Mouse (Mus musculus) MEL (cell line): ENCODE data around the gene Arid1b. TPM values are rescaled to one million over a fixed set of nuclear protein-coding genes. Genes with fewer than 3 reads are reported as not detected.

Experiments
- DNase-seq: peaks from one replicate; pipeline ENCODE4 v3.0.0; 2011; ENCODE audit warnings: low read depth, low spot score
- H3K27ac ChIP-seq: 2 replicates; pipeline ENCODE4 v1.5.1; 2012; ENCODE audit warnings: low read depth, mild to moderate bottlenecking, control low read depth, low read length, moderate library complexity; ENCODE audit not compliant: control insufficient read depth
- H3K27me3 ChIP-seq, 2 experiments: fragments of 150-350 bp in 1 of 2; sonication (generic) in 1 of 2; 2 replicates each; pipeline ENCODE4 v1.6.1; 2012; ENCODE audit warnings: low read length in 2 of 2, mild to moderate bottlenecking in 2 of 2, improper control_type of control experiment in 1 of 2, moderate library complexity in 1 of 2; ENCODE audit not compliant: insufficient read depth in 2 of 2, control insufficient read depth in 1 of 2
- H3K36me3 ChIP-seq, 2 experiments: 2 replicates each; pipeline ENCODE4 v1.6.1; 2012 to 2014; ENCODE audit warnings: low read length in 2 of 2, improper control_type of control experiment in 1 of 2, inconsistent platforms in 1 of 2, mild to moderate bottlenecking in 1 of 2; ENCODE audit not compliant: insufficient read depth in 2 of 2, control insufficient read depth in 1 of 2
- H3K4me1 ChIP-seq, 2 experiments: fragments of 150-350 bp in 1 of 2; sonication (generic) in 1 of 2; 2 replicates each; pipeline ENCODE4 v1.6.1; 2012; ENCODE audit warnings: low read length in 2 of 2, improper control_type of control experiment in 1 of 2, mild to moderate bottlenecking in 1 of 2; ENCODE audit not compliant: insufficient read depth in 2 of 2, control insufficient read depth in 1 of 2
- H3K4me3 ChIP-seq, 2 experiments: fragments of 150-350 bp in 1 of 2; sonication (generic) in 1 of 2; 2 replicates each; pipeline ENCODE4 v1.5.1; 2012; ENCODE audit warnings: low read depth in 2 of 2, low read length in 2 of 2, mild to moderate bottlenecking in 2 of 2, moderate library complexity in 2 of 2, control low read depth in 1 of 2, improper control_type of control experiment in 1 of 2; ENCODE audit not compliant: control insufficient read depth in 1 of 2, insufficient read depth in 1 of 2
- H3K79me2 ChIP-seq: 2 replicates; pipeline ENCODE4 v1.6.1; 2012; ENCODE audit warnings: mild to moderate bottlenecking, low read length, moderate library complexity; ENCODE audit not compliant: control insufficient read depth, poor library complexity, insufficient read depth
- H3K9ac ChIP-seq: 2 replicates; pipeline ENCODE4 v1.6.1; 2012; ENCODE audit warnings: low read depth, mild to moderate bottlenecking, control low read depth, low read length, moderate library complexity; ENCODE audit not compliant: control insufficient read depth, poor library complexity, severe bottlenecking
- H3K9me3 ChIP-seq: fragments of 150-350 bp; sonication (generic); replicated peaks from 2 replicates; pipeline ENCODE4 v1.6.1; 2012; ENCODE audit warnings: mild to moderate bottlenecking, low read length, improper control_type of control experiment, moderate library complexity; ENCODE audit not compliant: insufficient read depth
- BHLHE40 ChIP-seq: IDR thresholded peaks from 2 replicates; pipeline ENCODE4 v1.6.1; 2012; ENCODE audit warnings: low read depth, mild to moderate bottlenecking, inconsistent platforms, low read length, improper control_type of control experiment, borderline replicate concordance
- CHD1 ChIP-seq: IDR thresholded peaks from 2 replicates; pipeline ENCODE4 v1.6.1; 2012; ENCODE audit warnings: low read depth, mild to moderate bottlenecking, inconsistent platforms, low read length, improper control_type of control experiment
- CHD2 ChIP-seq: IDR thresholded peaks from 2 replicates; pipeline ENCODE4 v1.6.1; 2011; ENCODE audit warnings: low read length, improper control_type of control experiment
- CTCF ChIP-seq, 3 experiments: IDR thresholded peaks in 2 of 3; conservative IDR thresholded peaks in 1 of 3; 2 replicates each; pipeline ENCODE4 v1.5.1; 2011 to 2012; ENCODE audit warnings: low read length in 3 of 3, low read depth in 2 of 3, mild to moderate bottlenecking in 2 of 3, improper control_type of control experiment in 1 of 3, inconsistent platforms in 1 of 3, mixed read lengths in 1 of 3, moderate library complexity in 1 of 3; ENCODE audit not compliant: control insufficient read depth in 1 of 3, insufficient read depth in 1 of 3, poor library complexity in 1 of 3, severe bottlenecking in 1 of 3
- E2F4 ChIP-seq: IDR thresholded peaks from 2 replicates; pipeline ENCODE4 v1.6.1; 2011; ENCODE audit warnings: low read depth, low read length, improper control_type of control experiment, borderline replicate concordance
- ELF1 ChIP-seq: IDR thresholded peaks from 2 replicates; pipeline ENCODE4 v1.6.1; 2014; ENCODE audit warnings: low read depth, mild to moderate bottlenecking, inconsistent platforms, low read length, improper control_type of control experiment, moderate library complexity
- EP300 ChIP-seq, 2 experiments: IDR thresholded peaks; 2 replicates each; pipeline ENCODE4 v1.6.1; 2011; ENCODE audit warnings: improper control_type of control experiment in 2 of 2, low read length in 2 of 2, low read depth in 1 of 2, mild to moderate bottlenecking in 1 of 2
- ETS1 ChIP-seq: IDR thresholded peaks from 2 replicates; pipeline ENCODE4 v1.6.1; 2012; ENCODE audit warnings: low read depth, mild to moderate bottlenecking, inconsistent platforms, low read length, improper control_type of control experiment, moderate library complexity
- HCFC1 ChIP-seq: IDR thresholded peaks from 2 replicates; pipeline ENCODE4 v1.6.1; 2012; ENCODE audit warnings: low read depth, mild to moderate bottlenecking, inconsistent platforms, low read length, improper control_type of control experiment, moderate library complexity
- JUND ChIP-seq: IDR thresholded peaks from 2 replicates; pipeline ENCODE4 v1.6.1; 2011; ENCODE audit warnings: low read depth, mild to moderate bottlenecking, improper control_type of control experiment, low read length
- MAFK ChIP-seq: IDR thresholded peaks from 2 replicates; pipeline ENCODE4 v1.6.1; 2011; ENCODE audit warnings: low read depth, mild to moderate bottlenecking, low read length, improper control_type of control experiment, borderline replicate concordance
- MEF2A ChIP-seq: IDR thresholded peaks from 2 replicates; pipeline ENCODE4 v1.6.1; 2014; ENCODE audit warnings: low read depth, mild to moderate bottlenecking, inconsistent platforms, low read length, improper control_type of control experiment; ENCODE audit not compliant: poor library complexity, insufficient replicate concordance, severe bottlenecking; ENCODE audit errors: extremely low read depth
- MXI1 ChIP-seq: IDR thresholded peaks from 2 replicates; pipeline ENCODE4 v1.6.1; 2011; ENCODE audit warnings: mild to moderate bottlenecking, low read depth, low read length, improper control_type of control experiment
- NELFE ChIP-seq: IDR thresholded peaks from 2 replicates; pipeline ENCODE4 v1.6.1; 2011; ENCODE audit warnings: low read depth, low read length, improper control_type of control experiment
- NRF1 ChIP-seq: IDR thresholded peaks from 2 replicates; pipeline ENCODE4 v1.6.1; 2014; ENCODE audit warnings: low read depth, mild to moderate bottlenecking, inconsistent platforms, low read length, improper control_type of control experiment, moderate library complexity; ENCODE audit not compliant: poor library complexity, insufficient read depth, severe bottlenecking
- POLR2A ChIP-seq, 2 experiments: IDR thresholded peaks; 2 replicates each; pipeline ENCODE4 v1.6.1; 2011 to 2012; ENCODE audit warnings: low read length in 2 of 2, mild to moderate bottlenecking in 2 of 2, control low read depth in 1 of 2, improper control_type of control experiment in 1 of 2, low read depth in 1 of 2, moderate library complexity in 1 of 2; ENCODE audit not compliant: control insufficient read depth in 1 of 2, insufficient read depth in 1 of 2, poor library complexity in 1 of 2
- POLR2AphosphoS2 ChIP-seq: IDR thresholded peaks from 2 replicates; pipeline ENCODE4 v1.6.1; 2011; ENCODE audit warnings: low read length, improper control_type of control experiment
- RAD21 ChIP-seq: IDR thresholded peaks from 2 replicates; pipeline ENCODE4 v1.6.1; 2011; ENCODE audit warnings: mild to moderate bottlenecking, low read depth, low read length, improper control_type of control experiment
- SIN3A ChIP-seq: IDR thresholded peaks from 2 replicates; pipeline ENCODE4 v1.6.1; 2012; ENCODE audit warnings: low read length, improper control_type of control experiment, inconsistent platforms
- SMC3 ChIP-seq: IDR thresholded peaks from 2 replicates; pipeline ENCODE4 v1.6.1; 2011; ENCODE audit warnings: low read depth, low read length, improper control_type of control experiment
- TBP ChIP-seq: IDR thresholded peaks from 2 replicates; pipeline ENCODE4 v1.8.0; 2011; ENCODE audit warnings: low read depth, low read length, improper control_type of control experiment
- TCF12 ChIP-seq: IDR thresholded peaks from 2 replicates; pipeline ENCODE4 v1.6.1; 2014; ENCODE audit warnings: low read depth, mild to moderate bottlenecking, inconsistent platforms, low read length, improper control_type of control experiment, moderate library complexity
- USF2 ChIP-seq, 2 experiments: IDR thresholded peaks; 2 replicates each; pipeline ENCODE4 v1.6.1; 2011 to 2012; ENCODE audit warnings: improper control_type of control experiment in 2 of 2, low read length in 2 of 2, borderline replicate concordance in 1 of 2, inconsistent platforms in 1 of 2, low read depth in 1 of 2, mild to moderate bottlenecking in 1 of 2; ENCODE audit not compliant: insufficient read depth in 1 of 2
- ZKSCAN1 ChIP-seq: IDR thresholded peaks from 2 replicates; pipeline ENCODE4 v1.6.1; 2012; ENCODE audit warnings: low read depth, mild to moderate bottlenecking, inconsistent platforms, low read length, improper control_type of control experiment, moderate library complexity
- ZNF384 ChIP-seq: IDR thresholded peaks from 2 replicates; pipeline ENCODE4 v1.6.1; 2012; ENCODE audit warnings: low read depth, mild to moderate bottlenecking, inconsistent platforms, low read length, improper control_type of control experiment
- polyA plus RNA-seq, 2 experiments: library from polyadenylated mRNA; stranded (reverse) in 1 of 2; unstranded in 1 of 2; fragments of >175 nt in 1 of 2; fragments of >200 nt in 1 of 2; gene quantifications; 2 replicates each; pipeline versions ENCODE4 v1.2.1 to v1.2.4; 2012; ENCODE audit warnings: low replicate concordance in 2 of 2, low read depth in 1 of 2; ENCODE audit not compliant: insufficient read length in 2 of 2, insufficient read depth in 1 of 2, missing spikeins in 1 of 2
- total RNA-seq: library from RNA; depleted of rRNA; stranded (reverse); fragments of 300-350 nt; gene quantifications from 2 replicates; pipeline ENCODE4 v1.2.3, GENCODE M21; 2012

The Arid1b gene
- total and polyA plus RNA-seq, 3 experiments = 13.4 to 17.4 TPM; not detected in 1

DNA sequence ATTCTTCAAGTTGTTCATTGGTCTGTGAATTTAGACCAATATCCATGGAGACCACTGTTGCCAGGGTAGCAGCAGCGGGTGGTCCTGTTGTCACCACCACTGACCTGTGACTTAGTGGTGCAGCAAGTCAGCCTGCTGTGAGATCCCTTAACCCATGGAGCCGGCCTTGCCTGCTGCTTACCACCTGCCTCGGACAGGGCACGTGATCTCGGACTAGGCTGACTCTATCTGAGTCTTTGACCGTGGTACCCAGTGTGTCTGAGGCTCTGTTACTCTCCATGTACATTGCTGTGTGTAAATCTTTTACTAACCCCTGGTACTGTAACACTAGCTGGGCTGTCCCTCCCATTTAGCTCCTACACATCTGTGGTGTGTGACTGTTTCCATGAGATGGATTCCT lies 335.9 kb downstream of the Arid1b start:
- Histone ChIP-seq H3K9me3 (no peaks in the 10 kb centered on the region), H3K9ac (no peak overlapping the region), H3K4me1 (peaks cover 17 to 19% of the 10 kb centered on the region in 2 experiments), H3K79me2 (no peaks in the 10 kb centered on the region), H3K27ac (no peak overlapping the region), H3K27me3 (no peaks in the 10 kb centered on the region), H3K4me3 (no peak overlapping the region), H3K36me3 (peaks cover 7 to 26% of the 10 kb centered on the region in 2 experiments)
- no peak for DNase-seq
- TF ChIP-seq NELFE = no peak
- no peak for TF ChIP-seq SMC3
- no peak for TF ChIP-seq MEF2A
- TF ChIP-seq SIN3A = no peak
- no peak for TF ChIP-seq HCFC1
- no peak for TF ChIP-seq ZKSCAN1
- no peak for TF ChIP-seq E2F4
- TF ChIP-seq TBP = no peak
- TF ChIP-seq USF2 (IDR thresholded peaks at IDR 0.05; ENCODE audit: borderline replicate concordance in 1 of 2, insufficient read depth in 1 of 2, low read depth in 1 of 2, low read length in 2 of 2) = no peak
- TF ChIP-seq RAD21 = no peak
- TF ChIP-seq BHLHE40 = no peak
- no peak for TF ChIP-seq ELF1
- TF ChIP-seq JUND = no peak
- no peak for TF ChIP-seq TCF12
- no peak for TF ChIP-seq MAFK
- no peak for TF ChIP-seq NRF1
- TF ChIP-seq EP300 (IDR thresholded peaks at IDR 0.05; ENCODE audit: low read depth in 1 of 2, low read length in 2 of 2) = no peak
- no peak for TF ChIP-seq ETS1
- no peak for TF ChIP-seq CHD1
- TF ChIP-seq POLR2AphosphoS2 = no peak

DNA sequence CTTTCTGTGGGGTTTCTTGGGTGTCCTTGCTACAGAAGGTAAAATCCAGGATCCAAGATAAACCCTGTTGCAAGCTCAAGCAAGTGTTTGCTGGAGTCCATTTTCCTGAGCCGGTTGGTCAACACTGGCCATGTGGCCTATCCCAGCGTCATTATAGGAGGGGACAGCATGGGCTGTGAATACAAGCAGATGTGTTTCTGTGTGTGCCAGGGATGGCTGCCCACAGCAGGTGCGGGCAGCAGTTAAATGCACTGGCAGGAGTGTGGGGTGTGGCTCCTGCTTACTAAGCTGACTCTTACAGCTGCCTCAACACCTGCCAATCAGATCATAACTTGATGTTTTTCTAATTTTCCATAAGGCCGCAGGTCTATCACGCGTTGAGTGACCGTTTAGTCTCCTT lies 336.5 kb downstream of the Arid1b start:
- H3K27ac ChIP-seq = no peak overlapping the region
- H3K27me3 ChIP-seq = no peaks in the 10 kb centered on the region
- no peak overlapping the region for H3K9ac ChIP-seq
- no peak for DNase-seq
- peaks cover 7 to 26% of the 10 kb centered on the region in 2 experiments for H3K36me3 ChIP-seq
- peaks cover 17 to 19% of the 10 kb centered on the region in 2 experiments for H3K4me1 ChIP-seq
- TF ChIP-seq CHD2 = no peak
- TF ChIP-seq NELFE = no peak
- TF ChIP-seq E2F4 = no peak
- TF ChIP-seq MXI1 = no peak
- TF ChIP-seq CTCF (IDR thresholded peaks at IDR 0.05 in 2 of 3, conservative IDR thresholded peaks at IDR 0.05 in 1 of 3; ENCODE audit: control insufficient read depth in 1 of 3, insufficient read depth in 1 of 3, low read depth in 2 of 3, low read length in 3 of 3, poor library complexity in 1 of 3, severe bottlenecking in 1 of 3) = no peak
- no peak for TF ChIP-seq POLR2A (IDR thresholded peaks at IDR 0.05; ENCODE audit: control insufficient read depth in 1 of 2, insufficient read depth in 1 of 2, low read depth in 1 of 2, low read length in 2 of 2, poor library complexity in 1 of 2)
- TF ChIP-seq ZNF384 = no peak
- no peak overlapping the region for H3K4me3 ChIP-seq
- no peaks in the 10 kb centered on the region for H3K9me3 ChIP-seq
- H3K79me2 ChIP-seq = no peaks in the 10 kb centered on the region
